Mouse (Mus musculus): Measurements from ENCODE around the gene Begain.

Gene Begain

DNA sequence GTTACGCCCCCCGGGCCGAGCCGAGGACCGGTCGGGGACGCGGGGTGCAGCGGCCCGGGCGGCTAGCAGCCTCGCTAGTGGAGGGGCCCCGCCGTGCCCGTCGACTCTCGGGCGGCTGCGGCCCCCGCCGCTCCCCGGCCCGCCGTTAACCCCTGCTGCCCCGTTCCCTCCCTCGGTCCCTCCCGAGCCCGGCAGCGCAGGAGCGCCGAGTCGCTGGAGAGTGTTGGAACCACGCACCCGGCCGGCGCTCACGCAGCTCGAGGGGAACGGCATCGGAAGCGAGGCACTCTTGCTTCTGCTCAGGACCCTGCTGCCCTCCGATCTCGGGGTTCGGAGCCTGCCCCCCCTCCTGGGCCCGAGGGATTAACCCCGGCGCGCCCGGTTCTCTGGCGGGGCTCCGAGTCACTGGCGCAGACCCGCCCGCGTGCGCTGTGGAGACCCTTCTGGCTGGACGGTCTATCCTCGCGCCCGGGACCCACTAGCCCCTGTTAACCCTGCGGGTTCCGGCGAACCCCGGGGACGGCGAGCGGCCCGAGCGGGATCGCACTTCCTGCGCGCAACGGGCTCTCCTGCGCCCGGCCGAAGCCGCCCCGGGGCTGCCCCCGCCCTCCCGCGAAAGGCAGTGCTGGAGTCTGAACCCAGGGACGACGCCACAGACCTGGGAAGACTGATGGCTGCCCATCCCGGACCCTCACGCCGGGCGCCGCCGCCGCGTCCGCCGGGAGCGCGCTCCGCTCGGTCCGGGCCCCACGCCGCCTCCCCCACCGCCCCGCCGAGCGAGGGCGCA, 14.8 kb downstream of the Begain start:
- no peak for DNase-seq (ENCODE audit: low spot score)

DNA sequence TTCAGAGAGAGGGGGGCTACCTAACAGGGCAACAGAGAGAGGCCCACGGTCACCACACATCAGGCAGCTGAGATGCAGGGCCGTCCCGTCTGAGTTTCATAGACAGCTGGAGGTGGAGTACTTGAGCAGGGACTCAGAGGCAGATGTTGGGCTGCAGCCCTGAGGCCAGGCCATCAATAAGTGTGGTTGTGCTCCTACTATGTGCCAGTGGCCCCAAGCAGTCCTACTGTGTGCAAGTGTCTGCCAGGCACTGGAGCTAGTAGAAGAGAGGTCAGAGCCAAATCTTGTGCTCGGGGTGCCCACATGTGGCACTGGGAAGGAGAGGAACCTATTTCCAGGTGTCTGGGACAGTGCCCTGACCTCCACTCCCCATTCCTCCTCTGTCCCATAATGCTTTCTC, 18.1 kb downstream of the Begain start:
- no peak for DNase-seq (ENCODE audit: low spot score)

DNA sequence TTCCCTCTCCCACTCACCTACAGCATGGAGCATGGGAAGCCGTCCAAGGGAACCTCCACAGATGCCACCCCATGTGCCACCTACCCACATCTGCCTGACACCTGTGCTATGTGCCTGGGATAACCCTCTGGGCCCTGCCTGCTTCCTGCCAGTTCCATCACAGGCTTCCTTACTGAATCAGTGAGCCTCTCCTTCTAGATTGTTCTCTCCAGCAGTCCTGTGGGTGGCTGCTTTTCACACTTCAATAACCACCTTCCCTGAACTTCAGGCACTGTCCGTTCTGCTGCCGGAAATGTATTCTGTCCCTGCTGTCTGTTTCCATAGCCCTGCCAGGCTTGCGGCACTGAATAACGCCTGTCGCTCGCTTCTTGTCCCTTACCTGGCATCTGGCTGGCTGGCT, 22.4 kb downstream of the Begain start:
- DNase-seq (ENCODE audit: low spot score), result no peak

DNA sequence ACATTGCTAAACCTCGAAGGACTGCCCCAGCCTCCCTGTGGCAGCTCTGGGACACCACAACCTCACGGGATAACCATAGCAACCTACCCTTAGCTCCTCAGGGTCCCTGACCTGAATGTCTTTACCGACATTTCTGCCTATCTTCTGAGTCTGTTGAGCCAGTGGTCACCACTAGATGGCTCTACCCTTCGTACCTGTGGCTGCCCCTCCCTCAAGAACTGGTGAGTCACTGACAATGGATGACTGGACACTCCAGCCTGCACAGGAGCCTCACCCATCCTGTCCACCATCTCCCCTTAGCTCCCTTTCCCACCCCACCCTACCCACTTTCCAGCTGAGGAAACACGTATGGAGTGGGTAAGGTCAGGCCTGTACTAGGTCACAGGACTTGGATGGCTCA, 23.5 kb downstream of the Begain start:
- no peak for DNase-seq (ENCODE audit: low spot score)

DNA sequence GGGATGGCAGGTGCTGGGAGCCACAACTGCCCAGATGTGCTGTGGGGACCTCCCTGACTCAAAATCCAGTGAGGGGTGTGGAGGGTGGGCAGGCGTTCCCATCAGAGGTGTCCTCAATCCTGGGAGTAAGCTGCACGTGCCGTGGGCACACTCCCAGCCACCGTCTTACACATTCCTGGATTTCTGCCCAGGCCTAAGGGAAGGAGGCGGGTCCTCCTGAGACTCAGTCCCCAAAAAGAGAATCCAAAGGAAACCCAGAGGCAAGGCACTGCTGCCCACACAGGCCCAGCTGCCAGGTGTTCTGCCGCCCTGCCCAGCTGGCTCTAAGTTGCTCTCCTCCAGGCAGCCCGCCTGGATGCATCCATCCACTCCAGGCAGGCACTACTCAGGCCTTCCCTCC, 28.7 kb downstream of the Begain start:
- DNase-seq (ENCODE audit: low spot score), result no peak

DNA sequence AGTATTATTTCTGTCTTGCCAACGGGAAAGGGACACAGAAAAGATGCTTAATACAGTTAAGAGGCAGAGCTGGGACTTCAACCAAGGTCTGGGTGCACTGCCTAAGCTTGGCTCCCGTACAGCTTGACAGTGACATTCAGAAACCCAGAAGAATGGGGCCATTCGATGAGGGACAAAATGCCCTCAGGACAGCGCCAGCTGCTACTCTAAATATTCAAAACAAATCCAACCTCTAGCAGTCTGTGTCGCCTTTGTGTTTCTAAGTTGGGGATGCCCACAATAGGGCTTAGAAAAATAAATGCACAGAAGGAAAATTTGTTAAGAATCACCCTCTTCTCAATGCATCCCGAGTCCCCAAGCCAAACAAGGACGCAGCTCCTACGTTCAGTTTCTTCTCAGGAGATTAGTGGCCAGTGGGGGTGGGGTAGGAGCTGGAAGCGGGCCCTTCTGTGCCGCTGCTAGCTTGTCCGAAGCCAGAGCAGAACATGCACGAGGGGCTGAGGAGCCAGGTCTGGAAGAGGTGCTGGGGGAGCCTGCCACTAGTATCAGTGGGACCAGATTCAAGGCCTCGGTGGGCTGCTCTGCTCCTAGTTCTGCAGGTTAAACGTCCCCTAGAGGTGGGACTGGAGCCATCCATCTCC, 29.7 kb downstream of the Begain start:
- DNase-seq (ENCODE audit: low spot score), result no peak

DNA sequence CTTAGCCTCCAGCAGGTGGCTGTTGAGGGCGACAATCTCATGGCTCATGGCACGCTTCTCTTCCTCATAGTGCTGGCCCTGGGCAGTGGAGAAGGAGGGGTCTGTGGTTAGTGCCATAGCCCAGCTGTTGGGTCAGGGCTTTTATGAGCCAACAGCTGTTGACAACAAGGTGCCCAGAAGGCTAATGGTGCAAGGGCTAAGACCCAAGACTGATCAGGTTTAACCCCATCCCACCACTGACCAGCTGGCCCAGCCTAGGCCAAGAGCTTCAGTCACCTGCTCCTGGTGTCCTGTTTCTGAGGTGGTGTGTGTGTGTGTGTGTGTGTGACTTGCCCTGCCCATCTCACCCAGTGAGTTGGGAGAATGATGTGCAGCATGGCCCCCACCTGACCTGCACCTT, 31.0 kb downstream of the Begain start:
- no peak for DNase-seq (ENCODE audit: low spot score)

DNA sequence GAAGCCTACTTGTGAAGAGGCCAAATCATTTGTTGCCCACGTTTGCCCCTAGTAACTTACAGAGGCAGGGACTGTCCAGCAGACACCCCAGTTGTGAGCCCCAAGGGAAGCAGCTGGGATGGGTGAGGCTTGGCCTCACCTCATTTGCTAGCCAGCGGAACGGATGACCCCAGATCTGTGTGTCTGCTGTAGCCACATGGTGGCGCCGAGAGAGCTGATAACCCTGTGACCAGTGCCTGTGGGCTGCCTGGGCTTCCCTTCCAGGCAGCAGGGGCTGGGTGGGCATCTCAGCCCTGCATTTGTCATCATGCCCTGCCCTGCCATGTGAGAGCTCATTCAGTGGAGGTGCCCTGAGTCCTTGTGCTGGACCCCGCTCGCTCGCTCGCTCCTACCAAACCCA, 44.2 kb downstream of the Begain start:
- DNase-seq (ENCODE audit: low spot score), result no peak

DNA sequence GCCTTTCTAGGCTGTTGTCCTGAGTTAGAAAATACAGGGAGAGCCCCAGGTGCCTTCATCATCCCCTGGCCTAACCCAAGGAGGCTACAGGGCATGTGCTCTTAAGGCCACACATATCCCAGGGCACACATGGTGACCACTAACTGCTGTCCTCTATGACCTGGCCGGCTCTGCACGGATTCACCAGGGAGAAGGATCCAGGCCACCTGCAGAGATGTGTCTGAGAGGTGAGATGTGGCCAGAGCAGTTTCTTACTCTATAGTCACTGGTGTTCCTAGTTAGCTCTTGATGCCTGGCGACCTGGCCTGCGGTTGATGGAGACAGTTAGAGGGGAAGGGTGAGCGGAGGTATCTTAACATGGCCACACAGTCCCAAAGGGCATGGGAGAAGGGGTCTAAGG, 45.1 kb downstream of the Begain start:
- no peak for DNase-seq (ENCODE audit: low spot score)

DNA sequence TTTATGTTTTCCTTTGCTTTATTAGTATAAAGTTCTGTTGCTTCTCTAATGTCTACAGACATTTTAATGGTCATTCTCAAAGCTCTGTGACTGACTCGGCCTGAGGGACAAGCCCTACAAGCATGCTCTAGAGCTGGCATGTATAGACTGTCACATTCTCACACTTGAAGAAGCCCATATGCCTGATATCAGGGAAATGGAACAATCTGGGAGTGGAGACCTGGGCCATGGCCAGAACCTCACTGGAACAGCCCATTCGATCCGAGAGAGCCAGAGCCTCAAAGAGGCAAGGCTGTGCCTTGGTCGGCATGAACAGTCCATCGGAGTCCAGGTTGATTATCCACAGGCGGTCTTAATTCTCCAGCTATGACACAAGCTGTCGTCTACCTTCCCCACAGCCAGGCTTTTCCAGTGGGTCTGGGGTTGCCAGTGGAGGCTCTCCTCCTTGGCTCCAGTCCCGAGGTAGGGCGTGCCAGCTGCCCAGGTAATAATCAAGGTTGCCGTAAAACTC, 45.8 kb downstream of the Begain start:
- no peak for DNase-seq (ENCODE audit: low spot score)

DNA sequence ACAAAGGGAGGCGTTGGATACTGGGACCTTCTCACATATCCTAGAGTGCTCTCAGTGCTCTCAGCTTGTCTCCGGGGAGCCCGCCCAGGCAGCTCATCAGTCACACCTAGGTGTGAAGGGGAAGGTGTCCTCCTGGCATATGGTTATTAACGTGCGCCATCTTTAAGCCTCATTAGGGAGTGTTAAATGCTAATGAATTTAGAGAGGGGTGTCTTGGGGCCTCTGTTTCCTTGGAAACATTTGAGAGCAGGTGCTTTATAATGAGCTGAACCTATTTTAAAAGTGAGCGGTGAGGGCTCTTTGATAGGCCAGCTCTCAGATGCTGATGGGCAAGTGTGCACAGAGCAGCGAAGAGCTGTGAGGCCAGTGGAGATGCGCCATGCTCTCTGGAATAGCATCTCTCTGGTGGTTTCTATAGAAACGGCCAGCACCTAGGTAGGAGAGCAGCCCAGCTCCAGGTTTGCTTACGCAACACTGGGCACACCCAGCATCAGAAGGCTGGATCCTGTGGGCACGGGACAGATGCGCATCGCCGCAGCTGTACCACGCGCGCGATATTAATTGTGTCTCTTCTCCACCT, 57.9 kb downstream of the Begain start:
- no peak for DNase-seq (ENCODE audit: low spot score)

DNA sequence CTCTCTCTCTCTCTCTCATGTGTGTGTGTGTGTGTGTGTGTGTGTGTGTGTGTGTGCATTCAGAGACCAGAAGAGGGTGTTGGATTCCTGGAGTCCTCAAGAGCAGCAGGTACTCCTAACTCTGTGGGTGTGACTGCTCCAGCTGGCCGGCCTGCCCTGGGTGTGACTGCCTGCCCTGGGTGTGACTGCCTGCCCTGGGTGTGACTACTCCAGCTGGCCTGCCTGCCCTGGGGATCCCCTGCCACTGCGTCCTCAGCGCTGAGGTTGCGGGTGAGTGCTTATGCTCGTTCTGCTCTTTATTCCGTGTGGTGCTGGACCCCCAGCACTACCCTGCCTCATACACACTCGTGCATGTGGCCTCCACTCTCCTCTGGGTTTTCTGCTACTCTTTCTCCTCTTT, 65.0 kb downstream of the Begain start:
- no peak for DNase-seq (ENCODE audit: low spot score)

DNA sequence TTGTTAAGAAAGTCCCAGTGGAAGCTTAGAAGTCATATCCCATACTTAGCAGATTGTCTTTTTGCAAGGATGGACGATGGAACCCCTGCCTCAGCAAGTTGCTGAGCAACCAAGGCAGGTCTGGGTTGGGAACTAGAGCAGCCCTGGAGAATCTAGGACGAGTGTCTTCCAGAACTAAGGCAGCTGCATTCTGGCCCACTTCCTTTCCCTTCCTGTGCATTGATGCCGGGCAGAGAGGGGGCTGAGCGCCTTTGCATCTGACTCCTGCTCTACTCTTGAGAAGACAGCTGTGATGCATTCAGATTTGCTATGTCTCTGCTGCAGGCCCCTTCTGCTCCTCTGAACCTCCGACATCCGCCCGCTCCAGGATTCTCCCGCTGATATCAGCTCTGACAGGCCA, 70.8 kb downstream of the Begain start:
- DNase-seq (ENCODE audit: low spot score), result no peak

DNA sequence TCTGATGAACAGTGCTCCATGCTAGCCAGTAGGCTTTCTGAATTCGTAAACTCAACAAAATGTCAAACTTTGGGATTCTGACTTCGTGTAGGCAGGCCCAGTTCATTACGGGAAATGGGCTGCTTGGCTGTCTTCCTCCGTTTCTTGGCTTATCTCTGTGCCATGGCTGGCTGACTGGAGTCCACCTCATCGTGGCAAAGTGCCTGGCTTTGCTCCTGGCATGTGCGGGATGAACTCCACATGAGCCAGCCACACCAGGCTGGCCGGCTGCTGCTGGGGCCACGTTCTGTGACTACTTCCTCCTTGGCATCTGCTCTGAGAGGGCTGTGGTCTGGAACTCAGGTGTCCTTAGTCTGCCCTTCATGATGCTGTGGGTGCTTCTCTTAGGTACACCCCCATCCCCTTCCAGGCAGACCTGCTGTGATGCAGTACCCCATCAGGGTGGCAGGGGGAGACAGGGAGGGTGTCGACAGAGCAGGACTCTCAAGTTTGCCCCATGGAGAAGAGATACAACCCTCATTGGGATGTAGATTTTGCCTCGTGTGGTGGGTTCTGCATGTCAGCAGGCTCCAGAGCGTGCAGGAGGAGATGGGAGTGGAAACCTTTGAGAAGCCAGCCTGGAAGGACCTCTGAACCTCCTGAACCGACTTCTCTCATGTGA, 71.9 kb downstream of the Begain start:
- DNase-seq (ENCODE audit: low spot score), result no peak

DNA sequence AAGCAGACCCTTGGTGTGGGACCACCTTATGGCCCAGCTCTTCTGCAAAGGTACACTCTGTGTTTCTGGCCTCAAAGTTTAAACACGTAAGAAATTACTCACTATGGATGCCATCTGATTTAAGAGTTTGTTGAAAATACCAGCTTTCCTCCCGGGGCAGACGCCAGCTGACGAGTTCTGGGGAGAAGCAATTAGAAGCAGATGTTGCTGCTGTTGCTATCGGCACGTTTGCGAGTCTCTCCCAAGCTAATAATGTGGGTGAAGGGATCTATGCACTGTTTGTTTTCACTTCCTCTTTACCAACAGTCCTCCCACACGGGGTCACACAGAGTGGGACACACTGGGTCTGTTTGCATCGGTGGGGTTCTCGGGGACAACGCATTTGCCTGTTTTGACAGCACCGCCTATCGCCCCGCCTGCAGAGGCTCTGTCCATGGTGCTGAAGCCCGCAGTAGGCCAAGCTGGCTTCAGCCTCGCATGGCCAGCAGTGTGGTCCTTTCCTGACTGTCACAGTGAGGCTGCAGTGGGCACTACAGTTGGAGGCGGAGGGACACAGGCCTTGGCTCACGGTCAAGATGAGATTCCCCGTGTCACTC, 73.5 kb downstream of the Begain start:
- peak; percentile 85 for DNase-seq (ENCODE audit: low spot score)

DNA sequence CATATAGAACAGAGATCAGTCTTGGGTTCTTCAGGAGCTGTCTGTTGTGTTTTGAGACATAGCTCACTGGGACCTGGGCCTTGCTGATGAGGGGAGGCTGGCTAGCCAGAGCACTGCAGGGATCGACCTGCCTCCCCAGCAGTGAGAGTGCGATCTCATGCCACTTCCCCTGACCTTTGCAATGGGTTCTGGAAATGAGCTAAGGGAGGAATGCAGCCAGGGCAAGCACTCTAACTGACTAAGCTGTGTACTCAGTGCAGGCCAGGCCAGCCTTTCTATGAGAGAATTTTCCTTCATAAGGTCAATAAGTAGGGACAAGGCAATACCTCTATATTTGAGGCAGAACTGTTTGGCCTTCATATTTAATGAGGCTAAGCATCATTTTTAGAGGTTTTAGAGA, 75.0 kb downstream of the Begain start:
- DNase-seq (ENCODE audit: low spot score), result no peak

DNA sequence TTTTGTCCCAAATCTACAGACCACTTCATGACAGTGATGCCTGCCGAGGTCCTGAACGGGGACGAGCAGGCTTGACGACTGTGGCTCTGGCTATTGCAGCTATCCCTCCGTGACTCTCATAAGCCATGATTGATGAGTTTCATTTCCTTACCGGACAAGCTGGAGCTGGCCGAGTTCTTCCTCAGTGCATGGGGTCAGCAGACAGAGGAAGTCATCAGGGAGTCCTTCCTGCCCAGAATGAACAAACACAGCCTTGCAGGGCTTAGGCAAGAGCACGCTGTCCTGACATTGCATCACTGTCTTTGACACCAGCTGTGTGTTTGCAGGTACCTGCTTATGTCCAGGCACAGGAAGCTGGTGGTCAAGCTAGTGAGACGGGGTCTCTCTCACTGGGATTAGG, 77.6 kb downstream of the Begain start:
- DNase-seq (ENCODE audit: low spot score), result no peak

DNA sequence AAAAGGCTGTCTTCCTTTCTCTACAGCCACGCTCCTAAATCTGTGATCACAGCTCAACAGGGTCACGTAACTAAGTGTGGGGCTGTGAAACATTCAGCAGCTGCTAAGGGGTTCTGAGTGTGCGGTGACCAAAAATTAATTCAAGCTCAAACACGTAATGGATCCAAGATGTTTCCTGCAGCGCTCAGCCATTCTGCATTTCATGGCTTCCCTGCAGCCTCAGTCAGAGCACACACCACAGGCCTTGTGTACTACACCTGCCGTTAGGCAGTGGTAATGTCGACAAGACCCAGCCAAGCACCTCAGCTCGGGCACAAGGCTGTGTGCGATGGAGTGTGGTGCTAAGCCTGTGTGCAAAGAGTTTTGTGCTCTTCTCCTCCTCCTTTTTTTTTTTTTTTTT, 80.6 kb downstream of the Begain start:
- no peak for DNase-seq (ENCODE audit: low spot score)

DNA sequence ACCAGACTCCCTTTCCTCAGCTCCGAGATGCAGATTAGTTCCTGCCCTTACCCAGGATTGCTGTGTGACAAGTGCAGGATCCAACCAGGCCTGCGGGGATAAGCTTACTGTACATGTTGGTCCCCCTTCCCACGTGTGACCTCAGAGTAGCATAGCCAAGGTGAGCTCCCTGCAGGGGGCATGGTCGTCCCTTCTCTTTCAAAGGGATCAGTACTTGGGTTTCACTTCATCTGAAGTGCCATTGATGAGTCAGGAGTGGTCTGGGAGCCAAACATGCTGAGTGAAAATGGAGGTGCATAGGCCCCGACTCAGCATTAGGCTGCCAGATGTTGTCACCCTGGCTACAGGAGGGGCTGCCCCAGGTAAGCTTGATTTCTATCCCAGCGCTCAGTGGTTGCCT, 83.0 kb downstream of the Begain start:
- no peak for DNase-seq (ENCODE audit: low spot score)

DNA sequence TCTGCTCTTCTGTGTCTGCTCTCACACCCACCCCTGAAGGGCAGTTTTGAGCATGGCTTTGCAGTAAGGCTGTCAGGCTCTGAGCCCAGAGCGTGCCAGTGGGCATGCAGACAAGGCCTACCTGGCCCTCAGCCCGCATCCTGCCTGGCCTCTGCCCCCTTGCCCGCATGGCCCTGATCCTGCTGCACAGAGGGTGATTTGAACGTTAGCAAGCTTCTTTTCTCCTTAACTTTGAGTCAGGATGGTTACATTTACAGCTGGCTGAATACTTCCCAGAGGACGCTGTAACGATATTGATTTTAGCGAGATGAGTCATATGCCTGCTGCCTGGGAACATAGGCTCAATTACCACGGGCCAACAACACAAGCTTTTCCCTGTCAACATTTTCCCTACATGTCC, 83.5 kb downstream of the Begain start:
- no peak for DNase-seq (ENCODE audit: low spot score)

DNA sequence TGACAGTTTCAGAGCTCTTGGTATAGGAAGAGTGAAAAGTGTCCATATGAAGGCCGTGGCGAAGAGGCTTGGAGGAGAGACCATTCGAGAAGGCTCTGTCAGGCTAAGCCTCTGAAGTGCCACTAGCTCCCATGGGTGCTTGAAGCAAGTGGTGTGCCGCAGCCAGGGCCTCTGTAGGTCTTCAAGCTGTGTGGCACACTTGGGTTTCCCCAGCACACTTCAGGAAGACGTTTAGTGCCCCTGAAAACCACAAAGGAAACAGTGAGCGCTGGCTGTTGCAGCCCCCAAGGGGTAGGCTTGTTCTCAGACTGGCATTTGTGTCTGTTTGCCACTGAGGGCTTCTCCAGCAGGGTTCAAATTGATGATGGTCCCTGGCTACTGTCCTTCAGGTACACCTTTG, 84.5 kb downstream of the Begain start:
- DNase-seq (ENCODE audit: low spot score), result no peak

DNA sequence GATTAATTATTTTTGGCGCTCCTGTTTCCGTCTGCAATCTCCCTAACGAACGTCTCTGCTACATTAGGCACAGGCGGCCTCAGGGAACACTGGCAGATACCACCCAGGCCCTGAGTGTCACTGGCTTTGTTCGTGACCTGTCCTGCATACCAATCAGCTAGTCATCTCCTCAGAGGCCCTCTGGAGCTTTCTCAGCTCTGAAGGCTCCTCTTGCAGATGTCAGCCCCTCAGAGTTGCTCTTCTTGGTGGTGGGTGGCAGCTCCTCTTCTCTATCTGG, 85.4 kb downstream of the Begain start:
- DNase-seq (ENCODE audit: low spot score), result no peak
